Mouse (Mus musculus) intestine, postnatal 0 days (tissue): ENCODE measurements at regions not wholly inside any gene's neighbourhood (a gene's known extent, or its start where the extent isn't known, plus 50 kb on each side); places are given as distances from the start of the nearest gene placed in this dataset.

ENCODE experiments used
- ATAC-seq: fragments of 200-750 bp; cut with Nextera tagmentation; 2 replicates; pipeline ENCODE4 v1.8.0; 2017; ENCODE audit warnings: mild to moderate bottlenecking, moderate TSS enrichment, moderate library complexity
- H3K27ac ChIP-seq: fragments of 300-500 bp; sonication (generic); 2 replicates; pipeline ENCODE4 v1.5.1; 2014; ENCODE audit warnings: mild to moderate bottlenecking, low read depth, low read length, moderate library complexity
- H3K27me3 ChIP-seq: fragments of 300-500 bp; sonication (generic); replicated peaks from 2 replicates; pipeline ENCODE4 v1.6.1; 2014; ENCODE audit warnings: low read length, mixed read lengths; ENCODE audit not compliant: control insufficient read depth, insufficient read depth
- H3K36me3 ChIP-seq: fragments of 300-500 bp; sonication (generic); 2 replicates; pipeline ENCODE4 v1.6.1; 2014; ENCODE audit warnings: mild to moderate bottlenecking, moderate library complexity; ENCODE audit not compliant: control insufficient read depth, insufficient read depth
- H3K4me1 ChIP-seq: fragments of 300-500 bp; sonication (generic); replicated peaks from 2 replicates; pipeline ENCODE4 v1.6.1; 2014; ENCODE audit warnings: antibody characterized with exemption, low read length, mixed read lengths; ENCODE audit not compliant: control insufficient read depth, insufficient read depth
- H3K4me2 ChIP-seq: fragments of 300-500 bp; sonication (generic); replicated peaks from 2 replicates; pipeline ENCODE4 v1.6.1; 2014; ENCODE audit warnings: low read depth, mild to moderate bottlenecking, moderate library complexity
- H3K4me3 ChIP-seq: fragments of 300-500 bp; sonication (generic); 2 replicates; pipeline ENCODE4 v1.5.1; 2014; ENCODE audit warnings: low read depth, low read length
- H3K9ac ChIP-seq: fragments of 300-500 bp; sonication (generic); 2 replicates; pipeline ENCODE4 v1.6.1; 2014; ENCODE audit warnings: mild to moderate bottlenecking, low read depth, low read length
- H3K9me3 ChIP-seq: fragments of 300-500 bp; sonication (generic); 2 replicates; pipeline ENCODE4 v1.6.1; 2016; ENCODE audit warnings: mixed run types; ENCODE audit not compliant: control insufficient read depth
- CTCF ChIP-seq: sonication (generic); IDR thresholded peaks from 2 replicates; pipeline ENCODE4 v1.5.1; 2016; ENCODE audit warnings: low read depth, mild to moderate bottlenecking, control low read depth, antibody characterized with exemption, moderate library complexity
- WGBS: fragments of 180-500 bp; shearing (Covaris S2); extraction: QIAGEN DNeasy Blood & Tissue Kit; methylation state at CpG from one replicate; pipeline ENCODE4 v1.1.7; 2014; 5-methylcytosine and 5-hydroxymethylcytosine counted together

- H3K4me3 ChIP-seq = no peak overlapping the region
- ATAC-seq = no peak
- no peaks in the 10 kb centered on the region for H3K4me1 ChIP-seq
- TF ChIP-seq CTCF = no peak
- no peaks in the 10 kb centered on the region for H3K9me3 ChIP-seq
- H3K27ac ChIP-seq = no peak overlapping the region
- H3K27me3 ChIP-seq = no peaks in the 10 kb centered on the region
- H3K4me2 ChIP-seq = no peak overlapping the region
- no peaks in the 10 kb centered on the region for H3K36me3 ChIP-seq
- H3K9ac ChIP-seq = no peak overlapping the region
Observed at GRCm38 (mm10) chr15:71302541-71302940, 2531.8 kb upstream of the Gm6569 start.

GRCm38 (mm10) chr15:71310230-71310629 is 2524.1 kb upstream of the Gm6569 start:
- H3K27me3 ChIP-seq = no peaks in the 10 kb centered on the region
- H3K9ac ChIP-seq = no peak overlapping the region
- no peaks in the 10 kb centered on the region for H3K4me1 ChIP-seq
- 63% methylated on average over 3 of the region's 3 CpGs for WGBS
- H3K4me3 ChIP-seq = no peak overlapping the region
- H3K9me3 ChIP-seq = no peaks in the 10 kb centered on the region
- no peak overlapping the region for H3K27ac ChIP-seq
- H3K4me2 ChIP-seq = no peak overlapping the region
- no peak for ATAC-seq
- no peak for TF ChIP-seq CTCF
- no peaks in the 10 kb centered on the region for H3K36me3 ChIP-seq

GRCm38 (mm10) chr15:71326596-71326995 is 2507.8 kb upstream of the Gm6569 start:
- Histone ChIP-seq H3K4me1 (no peaks in the 10 kb centered on the region), H3K9me3 (no peaks in the 10 kb centered on the region), H3K4me2 (no peak overlapping the region), H3K27ac (no peak overlapping the region), H3K9ac (no peak overlapping the region), H3K4me3 (no peak overlapping the region), H3K36me3 (no peaks in the 10 kb centered on the region), H3K27me3 (no peaks in the 10 kb centered on the region)
- ATAC-seq = no peak
- TF ChIP-seq CTCF = no peak
- WGBS = 63% methylated on average over 3 of the region's 3 CpGs

- no peak overlapping the region for H3K4me3 ChIP-seq
- H3K4me2 ChIP-seq = no peak overlapping the region
- no peaks in the 10 kb centered on the region for H3K4me1 ChIP-seq
- H3K9me3 ChIP-seq = no peaks in the 10 kb centered on the region
- no peak for TF ChIP-seq CTCF
- H3K36me3 ChIP-seq = no peaks in the 10 kb centered on the region
- WGBS = 64% methylated on average over 4 of the region's 4 CpGs
- H3K27me3 ChIP-seq = no peaks in the 10 kb centered on the region
- no peak for ATAC-seq
- no peak overlapping the region for H3K27ac ChIP-seq
- no peak overlapping the region for H3K9ac ChIP-seq
Observed at GRCm38 (mm10) chr15:71358189-71358790, 2476.1 kb upstream of the Gm6569 start.

GRCm38 (mm10) chr15:71375775-71376174 is 2458.6 kb upstream of the Gm6569 start:
- no peak for ATAC-seq
- Histone ChIP-seq H3K27me3 (no peaks in the 10 kb centered on the region), H3K36me3 (no peaks in the 10 kb centered on the region), H3K4me3 (no peak overlapping the region), H3K4me2 (no peak overlapping the region), H3K4me1 (no peaks in the 10 kb centered on the region), H3K27ac (no peak overlapping the region), H3K9me3 (no peaks in the 10 kb centered on the region), H3K9ac (no peak overlapping the region)
- 39% methylated on average over 3 of the region's 3 CpGs for WGBS
- peak; percentile 47 for TF ChIP-seq CTCF
